Mouse (Mus musculus): ENCODE results near the gene Drap1. TPM values are rescaled to one million over a fixed set of nuclear protein-coding genes. Genes with fewer than 3 reads are reported as not detected.

The Drap1 gene
- total RNA-seq, 1 experiment from 2014 or later: 125 TPM

DNA sequence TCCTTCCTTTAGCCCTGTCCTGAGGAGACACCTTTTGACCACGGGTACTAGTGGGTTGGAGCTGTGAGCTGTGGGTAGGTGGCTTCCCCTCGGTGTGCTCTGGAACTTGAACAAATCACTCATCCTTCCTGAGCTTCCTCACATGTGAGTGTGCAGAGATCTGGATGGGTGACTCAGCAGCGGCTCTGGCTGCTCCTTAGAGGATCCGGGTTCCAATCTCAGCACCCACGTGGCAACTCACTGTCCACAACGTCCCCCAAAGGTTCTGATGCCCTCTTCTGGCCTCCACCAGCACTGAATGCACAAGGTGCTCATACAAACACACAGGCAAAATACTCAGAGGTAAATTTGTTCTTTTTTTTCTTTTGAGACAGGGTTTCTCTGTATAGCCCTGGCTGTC, 27.0 kb upstream of the Drap1 start:
- no peak for ATAC-seq (replicated peaks; ENCODE audit: low read depth, poor library complexity, severe bottlenecking)

DNA sequence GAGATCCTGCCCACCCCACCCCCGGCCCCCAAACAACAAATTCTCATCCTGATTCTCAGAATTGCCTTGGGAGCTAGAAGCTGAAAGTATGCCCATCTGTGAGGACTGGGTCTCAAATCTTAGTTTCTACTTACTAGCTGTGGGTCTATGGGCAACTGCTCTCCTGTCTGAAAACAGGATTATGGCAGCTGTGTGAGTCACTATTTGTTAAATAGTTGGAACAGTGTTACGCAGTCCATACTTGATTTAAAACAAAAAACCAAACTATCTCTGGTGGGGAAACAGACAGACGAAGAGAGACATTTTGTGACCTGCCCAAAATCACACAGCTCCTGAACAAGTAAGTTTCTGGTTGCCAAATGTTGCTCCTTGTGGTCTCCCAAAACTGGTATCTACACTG, 24.9 kb upstream of the Drap1 start:
- no peak for ATAC-seq (replicated peaks; ENCODE audit: low read depth, poor library complexity, severe bottlenecking)

DNA sequence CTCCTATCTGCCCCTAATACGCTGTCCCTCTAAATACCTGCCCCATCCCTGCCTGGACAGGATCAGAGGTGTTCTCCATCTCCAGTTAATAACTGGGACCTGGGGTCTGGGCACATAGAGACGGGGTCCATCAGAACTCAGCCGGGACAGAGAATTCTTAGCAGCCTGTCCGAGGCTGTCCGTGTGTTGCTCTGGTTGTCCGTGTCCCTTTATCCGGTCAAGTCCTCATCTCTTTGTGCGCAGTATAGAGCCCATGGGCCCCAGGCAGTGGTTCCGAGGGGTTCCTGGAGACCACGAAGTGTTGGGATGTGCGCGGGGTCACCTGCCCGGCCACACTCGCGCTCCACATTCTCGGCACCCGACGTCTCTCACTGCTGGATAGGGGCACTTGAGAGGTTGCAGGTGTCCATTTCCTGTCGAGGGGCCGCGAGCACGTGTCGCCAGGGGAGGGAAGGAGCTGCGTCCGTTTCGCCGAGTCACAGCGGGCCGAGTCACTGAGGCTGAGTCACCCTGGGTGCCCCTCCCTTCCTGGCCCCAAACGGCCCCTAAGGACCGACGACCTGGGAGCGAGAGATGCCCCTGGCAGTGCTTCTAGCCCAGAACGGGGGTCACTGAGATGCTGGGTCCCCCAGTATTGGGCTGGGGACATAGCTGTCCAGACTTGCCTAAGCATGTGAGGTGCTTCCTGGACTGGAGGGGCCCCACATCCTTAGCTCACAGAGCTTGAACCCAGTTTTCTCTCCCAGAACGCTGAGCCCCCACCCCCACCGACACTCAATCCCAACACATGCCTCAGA, 23.8 kb upstream of the Drap1 start:
- peak; percentile 62 for ATAC-seq (replicated peaks; ENCODE audit: low read depth, poor library complexity, severe bottlenecking)

DNA sequence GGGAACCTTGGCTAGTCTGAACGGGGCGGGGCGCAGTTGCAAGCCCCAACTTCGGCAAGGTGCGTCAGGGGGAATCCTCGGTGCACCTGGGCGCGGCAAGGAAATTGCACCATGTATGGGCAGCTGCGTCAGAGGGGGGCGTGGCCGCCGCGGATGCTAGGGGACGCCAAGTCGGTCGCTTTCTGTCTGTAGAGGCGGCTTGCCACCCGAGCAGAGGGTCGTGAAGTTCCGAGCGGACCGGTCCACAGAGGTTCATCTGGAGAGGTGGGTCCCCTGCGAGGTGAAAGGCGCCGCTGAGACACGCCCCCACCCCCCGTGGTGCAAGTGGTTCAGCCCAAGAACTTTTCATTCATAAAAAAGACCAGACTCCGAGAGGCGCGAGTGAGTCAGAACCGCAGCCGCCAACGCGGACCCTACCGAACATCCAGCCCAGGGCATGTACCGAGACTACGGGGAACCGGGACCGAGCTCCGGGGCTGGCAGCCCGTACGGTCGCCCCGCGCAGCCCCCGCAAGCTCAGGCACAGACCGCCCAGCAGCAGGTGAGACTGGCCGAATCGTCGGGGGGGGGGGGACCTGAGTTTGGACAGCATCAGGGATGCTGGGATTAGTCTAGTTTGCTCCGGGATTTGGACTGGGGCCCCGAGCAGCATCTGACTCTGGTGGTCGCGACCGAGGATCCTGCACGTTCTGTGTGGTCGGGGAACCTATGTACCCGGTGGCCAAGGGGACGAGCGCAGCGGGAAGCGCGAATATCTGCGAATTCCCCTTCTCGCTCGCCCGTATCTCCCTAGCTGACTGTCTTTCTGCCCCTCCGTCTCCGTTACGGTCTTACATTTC, 23.0 kb upstream of the Drap1 start, which contains the start of gene Fosl1:
Gene Fosl1, plus strand, starts transcription at position 33 of the 839 bp plus-strand sequence.
- peak; percentile 72 for ATAC-seq (replicated peaks; ENCODE audit: low read depth, poor library complexity, severe bottlenecking)

DNA sequence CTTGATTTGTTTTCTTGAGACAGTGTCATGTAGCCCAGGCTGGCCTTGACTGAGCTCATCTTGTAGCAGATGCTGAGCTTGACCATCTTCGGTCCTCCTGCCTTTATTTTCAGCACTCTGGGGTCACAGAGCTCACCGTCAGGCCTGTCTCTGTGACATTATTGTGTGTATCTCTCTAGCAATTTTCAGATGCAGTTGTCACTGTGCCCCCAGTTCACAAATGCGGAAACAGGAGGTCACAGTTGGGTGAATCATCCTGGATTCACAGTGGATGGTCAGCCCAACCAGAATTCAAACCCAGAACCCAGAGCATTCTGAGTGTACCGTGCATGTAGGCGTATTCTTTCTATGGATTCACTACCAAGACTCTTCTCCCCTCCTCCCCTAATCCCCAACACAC, 21.0 kb upstream of the Drap1 start:
- no peak for ATAC-seq (replicated peaks; ENCODE audit: low read depth, poor library complexity, severe bottlenecking)

DNA sequence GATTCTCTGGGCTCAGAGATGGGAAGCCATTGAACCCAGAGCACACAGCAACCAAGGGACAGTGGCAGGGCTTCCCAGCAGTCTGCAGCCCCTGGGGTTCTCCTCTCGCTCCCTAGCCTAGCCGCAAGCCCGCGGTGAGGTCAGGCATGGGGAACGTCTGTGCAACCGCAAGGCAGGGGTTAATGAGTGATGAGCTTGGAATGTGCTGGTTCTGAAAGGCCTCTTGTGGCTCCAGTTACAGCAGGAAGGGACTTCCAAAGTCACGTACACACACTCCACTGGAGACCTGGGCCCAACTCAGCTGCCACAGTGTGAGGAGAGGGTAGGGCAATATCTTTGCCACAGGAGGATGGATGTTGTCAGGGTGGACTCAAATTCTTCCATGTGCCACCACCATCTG, 20.2 kb upstream of the Drap1 start:
- no peak for ATAC-seq (replicated peaks; ENCODE audit: low read depth, poor library complexity, severe bottlenecking)

DNA sequence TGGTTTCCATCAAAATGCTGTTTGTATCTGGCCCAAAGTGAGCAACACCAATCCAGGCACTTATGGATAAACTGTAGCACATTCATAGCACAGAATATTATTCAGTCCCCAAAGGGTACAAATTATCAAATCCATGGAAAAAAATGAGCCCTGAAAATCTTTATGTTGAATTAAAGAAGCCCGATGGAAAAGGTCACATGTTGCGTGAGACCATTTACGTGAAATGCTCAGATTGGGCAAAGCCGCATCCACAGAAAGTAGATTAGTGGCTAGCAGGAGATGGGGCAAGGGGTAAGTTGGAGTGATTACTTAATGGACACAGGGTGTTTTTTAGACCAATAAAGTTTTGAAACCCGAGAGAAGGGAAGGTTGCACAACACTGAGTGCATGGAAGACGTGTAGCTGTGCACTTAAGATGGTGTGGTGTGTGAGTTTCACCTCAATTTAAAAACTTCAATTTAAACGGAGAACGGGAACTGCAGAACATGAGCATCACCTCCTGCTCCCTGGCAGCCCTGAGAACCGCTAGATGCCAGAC, 19.7 kb upstream of the Drap1 start:
- ATAC-seq (replicated peaks; ENCODE audit: low read depth, poor library complexity, severe bottlenecking): no peak

DNA sequence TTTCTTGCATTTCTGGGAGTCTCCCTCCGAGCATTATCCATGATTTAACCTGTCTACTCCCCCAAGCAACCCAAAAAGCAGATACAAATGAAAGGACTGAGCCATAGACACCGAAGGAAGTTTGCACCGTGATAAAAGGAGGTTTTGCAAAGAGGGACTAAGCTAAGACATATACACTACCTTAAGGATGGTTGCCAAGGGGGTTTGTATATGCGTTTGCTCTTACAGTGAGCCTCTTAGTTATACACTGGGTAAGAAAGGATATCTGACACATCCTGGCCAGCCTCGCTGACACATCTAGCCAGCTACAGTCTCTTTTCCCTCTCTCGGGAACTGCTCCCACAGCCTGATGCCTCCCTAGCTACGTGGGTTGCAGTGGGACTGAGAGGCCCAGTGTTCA, 9.2 kb upstream of the Drap1 start:
- no peak for ATAC-seq (replicated peaks; ENCODE audit: low read depth, poor library complexity, severe bottlenecking)

DNA sequence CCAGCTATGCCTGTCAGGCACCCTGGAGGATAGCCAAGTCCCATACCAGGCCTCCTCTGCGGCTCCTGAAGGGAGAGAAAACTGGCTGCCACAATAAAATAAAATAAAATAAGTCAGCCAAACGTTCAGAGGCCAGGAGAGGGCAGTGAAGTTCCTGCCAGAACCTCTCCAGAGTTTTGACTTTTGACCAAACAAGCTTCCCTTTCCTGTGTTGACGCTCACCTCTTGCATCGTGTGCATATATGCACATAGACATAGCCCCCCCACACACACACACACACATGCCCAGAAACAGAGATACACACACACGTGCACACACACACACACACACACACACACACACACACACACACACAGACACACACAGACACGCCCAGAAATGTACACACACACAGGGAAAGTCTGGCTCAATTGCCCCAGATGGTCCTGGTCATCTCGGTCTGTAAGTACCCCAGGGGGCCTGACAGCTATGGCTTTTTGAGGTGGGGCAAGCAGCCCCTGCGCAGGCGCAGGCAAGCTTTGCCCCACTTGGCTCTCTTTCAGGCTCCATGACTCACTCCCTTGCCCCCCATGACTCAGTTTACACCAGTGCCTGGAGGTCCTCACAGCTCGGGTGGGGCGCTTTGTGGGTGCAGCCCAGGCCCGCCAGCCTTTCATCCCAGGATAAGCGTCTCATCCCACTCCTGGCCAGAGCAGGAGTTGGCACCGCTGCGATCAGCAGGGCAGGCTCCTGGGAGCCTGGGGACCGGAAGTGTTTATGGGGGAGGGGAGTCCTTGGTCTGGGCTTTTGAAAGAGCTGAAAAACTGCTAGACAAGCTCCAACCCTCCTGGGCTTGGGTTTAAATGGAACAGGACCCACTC, 8.4 kb upstream of the Drap1 start:
- ATAC-seq (replicated peaks; ENCODE audit: low read depth, poor library complexity, severe bottlenecking): peak; percentile 75

DNA sequence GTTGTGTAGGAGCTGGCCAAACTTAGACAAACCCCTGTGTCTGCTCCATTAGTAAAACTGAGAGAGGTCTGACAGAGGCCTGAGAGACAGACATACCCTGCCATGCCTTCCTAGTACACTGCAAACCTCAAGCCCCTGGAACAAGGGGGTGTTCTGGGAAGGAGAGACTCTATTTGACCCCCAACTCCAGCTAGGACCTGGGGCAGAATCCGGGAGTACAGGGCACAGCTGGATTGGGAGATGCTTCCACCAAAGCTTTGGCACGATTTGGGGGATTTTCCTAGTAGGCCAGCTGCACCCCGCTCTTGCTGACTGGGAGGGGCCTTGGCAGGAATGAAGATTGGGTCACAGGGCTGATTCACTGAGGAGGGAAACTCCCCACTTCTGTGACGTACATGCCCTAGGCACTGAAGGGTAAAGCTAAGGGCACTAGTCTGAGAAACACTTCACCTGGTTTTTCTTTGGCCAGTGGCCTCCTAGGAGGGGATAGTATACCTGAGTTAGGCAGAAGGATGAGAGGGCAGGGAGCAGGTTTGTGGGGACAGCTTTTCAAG, 7.2 kb upstream of the Drap1 start:
- ATAC-seq (replicated peaks; ENCODE audit: low read depth, poor library complexity, severe bottlenecking): no peak

DNA sequence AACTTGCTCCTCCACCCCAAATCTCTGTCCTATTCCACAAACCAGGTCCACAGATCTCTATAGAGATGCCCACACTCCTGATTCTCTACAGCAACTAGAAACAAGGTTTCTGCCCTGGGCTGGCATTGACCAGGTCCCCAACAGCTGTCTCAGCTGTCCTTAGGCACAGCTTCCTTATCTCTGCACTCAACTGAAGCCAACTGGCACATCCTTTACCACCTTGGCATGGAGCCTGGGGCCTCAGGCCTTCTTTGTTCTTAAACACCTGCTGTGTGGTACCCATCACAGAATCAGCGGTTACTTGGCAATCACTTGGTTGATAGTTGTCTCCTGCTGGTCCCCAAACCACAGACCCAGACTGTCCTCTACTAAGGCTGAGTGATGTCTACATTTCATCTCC, 5.6 kb upstream of the Drap1 start:
- no peak for ATAC-seq (replicated peaks; ENCODE audit: low read depth, poor library complexity, severe bottlenecking)

DNA sequence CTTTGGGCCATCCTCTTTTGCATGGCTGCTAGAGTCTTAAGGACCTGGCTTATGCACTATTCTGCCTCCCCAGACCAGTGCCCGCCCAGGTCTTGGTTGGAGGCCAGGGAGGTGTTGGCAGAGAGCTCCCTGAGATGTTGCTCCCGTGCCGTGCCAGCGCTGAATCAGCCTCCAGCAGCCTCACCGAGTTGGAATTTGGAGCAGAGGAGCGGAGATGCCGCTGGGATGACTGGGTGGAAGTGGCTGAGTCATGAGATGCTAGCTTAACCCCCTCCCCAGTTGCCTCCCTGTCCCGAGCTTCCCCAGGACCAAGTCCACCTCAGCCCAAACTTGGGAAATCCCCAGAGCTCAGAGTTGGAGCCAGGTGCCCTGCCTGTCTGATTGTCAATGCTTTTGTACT, 5.0 kb upstream of the Drap1 start:
- ATAC-seq (replicated peaks; ENCODE audit: low read depth, poor library complexity, severe bottlenecking): no peak

DNA sequence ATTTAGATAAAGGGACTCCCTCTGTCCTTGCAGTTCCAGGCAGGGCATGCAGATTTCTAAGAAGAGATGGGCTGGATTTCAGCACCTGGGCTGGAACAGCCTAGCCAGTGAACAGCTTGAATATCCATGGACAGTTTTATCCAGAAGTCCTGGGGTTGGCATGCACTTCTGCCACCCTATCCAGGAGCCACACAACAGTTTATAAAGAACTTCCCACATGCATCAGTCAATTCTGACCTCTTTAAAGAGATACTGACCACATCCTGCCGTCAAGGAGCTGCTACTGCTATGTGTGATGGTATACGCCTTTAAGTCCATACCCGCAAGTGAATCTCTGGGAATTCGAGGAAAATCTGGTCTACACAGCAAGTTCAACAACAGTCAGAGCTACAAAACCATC, 4.4 kb upstream of the Drap1 start:
- no peak for ATAC-seq (replicated peaks; ENCODE audit: low read depth, poor library complexity, severe bottlenecking)

DNA sequence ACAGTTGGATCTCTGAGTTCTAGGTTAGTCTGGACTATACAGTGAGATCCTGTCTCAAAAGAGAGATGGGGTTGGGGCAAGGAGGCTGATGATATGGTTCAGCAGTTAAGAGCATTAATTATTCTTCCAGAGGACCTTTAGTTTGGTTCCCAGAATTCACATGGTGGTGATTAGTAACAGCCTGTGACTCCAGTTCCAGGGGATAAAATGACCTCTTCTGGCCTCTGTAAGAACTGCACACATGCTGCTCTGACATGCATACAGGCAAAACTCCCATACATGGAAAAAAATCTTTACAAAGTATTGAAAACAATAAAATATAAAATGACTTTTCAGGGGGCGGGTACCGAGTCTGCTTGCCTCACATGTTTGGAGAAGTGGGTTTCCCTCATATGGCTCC, 3.3 kb upstream of the Drap1 start:
- no peak for ATAC-seq (replicated peaks; ENCODE audit: low read depth, poor library complexity, severe bottlenecking)

DNA sequence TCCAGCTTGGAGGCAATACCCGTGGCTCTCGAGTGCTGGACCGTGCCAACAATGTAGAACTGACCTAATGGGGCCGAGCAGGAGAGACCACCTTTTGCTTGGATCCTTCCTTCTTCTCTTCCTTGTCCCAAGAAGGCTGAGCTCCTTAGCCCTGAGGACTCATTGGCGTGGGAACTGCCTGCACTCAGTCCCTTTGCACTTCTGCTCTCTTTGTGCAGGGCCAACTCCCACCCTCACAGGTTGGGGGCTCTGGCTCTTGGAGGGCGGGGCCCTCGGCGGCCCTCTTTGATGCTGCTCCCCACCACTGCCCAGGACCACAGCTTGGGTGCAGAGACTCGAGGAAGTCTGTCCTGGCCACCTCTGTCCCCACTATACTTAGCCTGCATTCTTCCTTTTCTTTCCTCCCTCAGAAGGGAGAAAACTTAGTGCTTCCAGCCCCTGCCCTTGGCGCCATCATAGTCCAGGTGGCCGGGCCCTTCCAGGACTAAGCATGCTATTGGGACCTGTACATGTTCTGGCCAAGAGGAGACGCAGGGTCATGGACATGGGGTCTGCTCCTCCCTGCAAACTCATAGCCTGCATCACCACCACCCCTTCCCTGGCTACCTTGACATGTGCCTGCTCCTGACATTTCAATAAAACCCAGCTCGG, 2.0 kb upstream of the Drap1 start:
- no peak for ATAC-seq (replicated peaks; ENCODE audit: low read depth, poor library complexity, severe bottlenecking)

DNA sequence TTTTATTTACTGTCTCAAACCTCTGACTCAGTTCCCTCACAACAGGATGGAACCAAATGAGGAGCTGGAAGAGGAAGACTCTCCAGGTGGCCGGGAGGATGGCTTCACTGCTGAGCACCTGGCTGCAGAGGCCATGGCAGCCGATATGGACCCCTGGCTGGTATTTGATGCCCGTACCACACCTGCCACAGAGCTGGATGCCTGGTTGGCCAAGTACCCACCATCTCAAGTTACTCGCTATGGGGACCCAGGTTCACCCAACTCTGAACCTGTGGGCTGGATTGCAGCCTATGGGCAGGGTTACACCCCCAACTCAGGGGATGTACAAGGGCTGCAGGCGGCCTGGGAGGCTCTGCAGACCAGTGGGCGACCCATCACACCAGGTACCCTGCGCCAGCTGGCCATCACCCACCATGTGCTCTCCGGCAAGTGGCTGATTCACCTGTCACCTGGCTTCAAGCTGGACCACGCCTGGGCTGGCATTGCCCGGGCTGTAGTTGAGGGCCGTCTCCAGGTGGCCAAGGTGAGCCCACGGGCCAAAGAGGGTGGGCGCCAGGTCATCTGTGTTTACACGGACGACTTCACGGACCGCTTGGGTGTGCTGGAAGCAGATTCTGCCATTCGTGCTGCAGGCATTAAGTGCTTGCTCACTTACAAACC, 1.3 kb upstream of the Drap1 start:
- ATAC-seq (replicated peaks; ENCODE audit: low read depth, poor library complexity, severe bottlenecking): no peak

DNA sequence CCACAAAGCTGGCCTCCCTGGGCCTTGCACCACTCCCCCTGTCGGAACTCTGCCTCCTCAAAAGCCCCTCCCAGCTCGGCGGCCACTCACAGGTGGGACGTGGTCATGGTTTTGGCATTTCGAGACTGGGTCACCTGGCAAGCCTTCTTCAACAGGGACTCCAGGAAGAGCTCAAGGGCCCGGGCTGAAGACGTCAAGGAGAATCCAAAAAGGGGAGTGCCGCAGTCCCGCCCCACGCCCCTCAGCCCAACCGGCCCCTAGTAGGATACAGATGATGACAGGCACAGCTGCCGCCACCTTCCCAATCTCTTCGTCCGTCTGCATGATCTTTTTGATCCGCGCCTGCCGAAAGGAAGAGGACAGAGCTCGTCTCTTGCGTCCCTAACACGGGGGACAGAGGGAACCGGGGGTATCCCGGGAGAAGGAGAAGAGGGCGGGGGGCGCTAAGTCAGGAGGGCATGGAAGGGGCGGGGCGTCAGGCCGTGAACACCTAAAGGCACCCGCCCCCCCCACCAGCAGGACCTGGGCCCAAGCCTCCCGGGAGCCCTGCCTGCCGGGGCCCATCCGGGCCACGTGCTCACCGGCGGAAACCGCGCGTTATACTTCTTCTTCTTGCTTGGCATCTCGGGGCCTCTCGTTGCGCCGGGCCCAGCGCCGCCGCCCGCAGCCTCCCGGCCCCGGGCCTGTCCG, 542 bp downstream of the Drap1 start:
- ATAC-seq (replicated peaks; ENCODE audit: low read depth, poor library complexity, severe bottlenecking): peak; percentile 37

DNA sequence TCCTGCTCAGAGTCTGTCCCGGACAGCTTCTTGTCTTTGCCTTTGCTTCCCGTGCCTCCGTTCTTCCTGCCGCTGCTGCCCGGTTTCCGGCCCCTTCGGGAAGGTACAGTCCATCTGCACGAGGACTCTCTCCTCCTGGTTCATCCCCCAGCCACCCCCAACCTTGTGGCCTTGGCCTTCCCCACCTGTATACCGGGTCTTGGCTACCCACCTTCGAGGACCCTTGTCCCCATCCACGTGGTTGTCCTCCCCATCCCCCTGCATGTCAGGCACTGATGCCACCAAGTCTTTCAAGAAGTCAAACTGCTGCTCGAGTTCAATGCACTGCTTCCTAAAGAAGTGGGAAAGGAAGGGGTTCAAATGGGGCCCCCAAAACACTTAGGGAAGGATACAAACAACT, 1.2 kb downstream of the Drap1 start:
- no peak for ATAC-seq (replicated peaks; ENCODE audit: low read depth, poor library complexity, severe bottlenecking)
